Mouse (Mus musculus): Measurements from ENCODE around the gene Hdac1.

DNA sequence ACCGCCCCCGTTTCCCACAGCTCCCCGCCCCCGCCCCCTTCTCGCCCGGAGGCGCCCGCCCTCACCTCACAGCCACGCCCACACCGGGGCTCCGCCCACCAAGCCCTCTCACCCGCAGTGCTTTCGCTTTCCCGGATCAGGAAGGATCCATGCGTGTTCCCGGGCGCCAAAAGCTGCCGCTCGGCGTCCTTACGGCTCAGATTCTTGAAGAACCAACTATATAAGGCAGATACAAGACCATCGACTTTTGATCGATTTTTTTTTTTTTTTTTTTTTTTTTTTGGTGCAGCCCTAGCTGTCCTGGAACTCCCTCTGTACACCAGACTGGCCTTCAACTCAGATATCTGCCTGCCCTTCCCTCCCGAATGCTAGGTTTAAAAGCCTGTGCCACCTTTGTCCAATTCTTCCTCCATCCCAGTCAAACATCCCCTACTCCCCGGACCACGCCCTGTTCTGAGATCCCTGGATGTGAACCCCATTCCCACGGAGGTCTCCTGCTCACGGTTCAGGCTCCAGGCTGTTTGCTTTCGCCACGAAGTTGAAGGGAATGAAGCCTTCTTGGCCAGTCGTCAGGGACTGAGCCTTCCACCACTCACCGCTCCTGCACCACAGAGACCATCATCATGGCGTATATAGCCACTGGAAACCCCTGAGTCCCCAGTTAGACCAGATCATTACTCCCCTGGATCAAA is 14.2 kb upstream of the Hdac1 start:
- no peak for TF ChIP-seq CTCF (IDR thresholded peaks at IDR 0.05; ENCODE audit: low read depth)
- no peak for TF ChIP-seq EP300 (IDR thresholded peaks at IDR 0.05; ENCODE audit: low read depth)
